Comparison of ENCODE assay signal across 14 mouse cellular contexts in the genomic region with DNA sequence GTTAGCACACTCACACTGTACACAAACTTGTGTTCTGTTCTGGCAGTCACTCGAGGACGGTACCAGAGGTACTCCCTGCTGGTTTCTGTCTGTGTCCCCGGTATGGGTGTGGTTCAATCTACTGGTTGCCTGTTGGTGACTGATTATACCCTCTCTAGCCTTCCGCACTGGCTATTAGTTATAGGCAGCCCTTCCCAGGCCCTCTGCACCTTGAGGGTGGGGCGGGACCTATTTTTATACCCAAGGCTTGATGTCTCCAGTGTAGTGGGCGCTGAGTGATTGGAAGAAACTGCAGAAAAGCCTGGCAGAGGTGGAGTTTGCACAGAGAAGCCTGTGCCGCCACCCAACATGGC. TPM values are rescaled to one million over a fixed set of nuclear protein-coding genes. Genes with fewer than 3 reads are reported as not detected.
DNase-seq lines count a peak whose midpoint lies in the region; ATAC-seq and TF ChIP-seq lines count a peak whose summit lies in the region.
"Had no signal": no experiment of that assay in that cellular context is flagged by ENCODE, and none has a peak within 500 bp of the region (broad histone marks: within the 10 kb centered on the region; RNA-seq: fewer than 3 reads in every experiment).

No protein-coding gene starts in this region.

- ATAC-seq in intestine, embryonic 15.5 days = peak; percentile 69; the same call in 1 of the 2 replicates
- ATAC-seq in megakaryocyte-erythroid progenitor cell, adult 5-6 weeks (replicated peaks; ENCODE audit: low FRiP score, low TSS enrichment, poor library complexity, severe bottlenecking) = peak; percentile 85
- ATAC-seq: hindbrain, postnatal 0 days had no signal

- peak; percentile 90 for DNase-seq in heart, embryonic 10.5 days (ENCODE audit: low spot score)
- DNase-seq in heart, postnatal 25 days (ENCODE audit: low spot score) = no peak
- no peak for DNase-seq in neural tube, embryonic 10.5 days (ENCODE audit: extremely low spot score, low spot score)
- DNase-seq in lung, postnatal 4 days = no peak
- DNase-seq in ovary, postnatal 36 days (ENCODE audit: low spot score) = no peak
- DNase-seq: B cell, adult 2 months; cerebellum, adult 11 months; gastrocnemius, postnatal 14 days; lung, postnatal 10 days had no signal

- peak overlapping the region; percentile 57; the same call in 1 of the 2 replicates for H3K27ac ChIP-seq in heart, embryonic 10.5 days
- peak overlapping the region; percentile 60 for H3K27ac ChIP-seq in bone marrow, adult 2 months (ENCODE audit: control insufficient read depth, insufficient read depth, low read depth, low read length, poor library complexity)
- H3K27ac ChIP-seq in intestine, embryonic 15.5 days = no peak overlapping the region
- H3K27ac ChIP-seq: forebrain, embryonic 12.5 days; hindbrain, postnatal 0 days had no signal

- 39% methylated on average over 7 of the region's 7 CpGs for WGBS in heart, embryonic 10.5 days
- WGBS in bone marrow, adult 2 months = 58% methylated on average over 7 of the region's 7 CpGs
- WGBS in intestine, embryonic 15.5 days = 85% methylated on average over 7 of the region's 7 CpGs

- H3K4me2 ChIP-seq in intestine, embryonic 15.5 days (replicated peaks) = no peak overlapping the region
- H3K4me2 ChIP-seq: forebrain, embryonic 12.5 days had no signal

- H3K9me3 ChIP-seq in heart, embryonic 10.5 days = no peaks in the 10 kb centered on the region
- H3K9me3 ChIP-seq in intestine, embryonic 15.5 days = no peaks in the 10 kb centered on the region
- H3K9me3 ChIP-seq: forebrain, embryonic 12.5 days had no signal

- H3K27me3 ChIP-seq in heart, embryonic 10.5 days (ENCODE audit: insufficient read depth, poor library complexity, severe bottlenecking) = no peaks in the 10 kb centered on the region
- H3K27me3 ChIP-seq in intestine, embryonic 15.5 days (replicated peaks) = no peaks in the 10 kb centered on the region
- H3K27me3 ChIP-seq: forebrain, embryonic 12.5 days had no signal

- H3K4me3 ChIP-seq in heart, embryonic 10.5 days = 0 out of 2 replicates have a peak overlapping the region, but pooled peaks have one; percentile 15
- no peak overlapping the region for H3K4me3 ChIP-seq in bone marrow, adult 2 months (replicated peaks; ENCODE audit: control insufficient read depth, low read depth, low read length)
- no peak overlapping the region for H3K4me3 ChIP-seq in intestine, embryonic 15.5 days (replicated peaks)
- H3K4me3 ChIP-seq: forebrain, embryonic 12.5 days had no signal

- H3K4me1 ChIP-seq in heart, embryonic 10.5 days = peaks cover 76% of the 10 kb centered on the region
- H3K4me1 ChIP-seq in bone marrow, adult 2 months (ENCODE audit: control insufficient read depth, insufficient read depth, low read length) = peaks cover 11% of the 10 kb centered on the region
- H3K4me1 ChIP-seq in intestine, embryonic 15.5 days (replicated peaks) = no peaks in the 10 kb centered on the region

- no peak overlapping the region for H3K9ac ChIP-seq in intestine, embryonic 15.5 days
- H3K9ac ChIP-seq: forebrain, embryonic 12.5 days had no signal

- peaks cover 10% of the 10 kb centered on the region; the same call in 1 of the 2 replicates for H3K36me3 ChIP-seq in heart, embryonic 10.5 days
- no peaks in the 10 kb centered on the region for H3K36me3 ChIP-seq in intestine, embryonic 15.5 days

- TF ChIP-seq CTCF in bone marrow, adult 2 months (IDR thresholded peaks at IDR 0.05; ENCODE audit: control insufficient read depth, insufficient read depth, low read length) = no peak

- intact Hi-C loops in heart, postnatal 25 days (cut with DNase I) = no loop called here

- no peak for TF ChIP-seq POLR2A in bone marrow, adult 2 months (IDR thresholded peaks at IDR 0.05; ENCODE audit: borderline replicate concordance, control insufficient read depth, low read depth, low read length)

RNA-seq across cellular contexts. Expression of gene Gramd4, which starts 47.8 kb away (rescaled TPM):
- 9.6 and 11.6 TPM in 2 replicates for polyA plus RNA-seq in heart, embryonic 10.5 days (2016; fragmentation: Nextera tagmentation; extraction: Ambion mirVana)
- 10 to 100 TPM; 30.4 to 34.7 TPM for total RNA-seq in heart, postnatal 25 days (2021)
- 14.1 and 20.7 TPM in 2 replicates for polyA plus RNA-seq in bone marrow, adult 2 months (2011; ENCODE audit: insufficient read depth, insufficient read length, low replicate concordance, missing spikeins)
- polyA plus RNA-seq in intestine, embryonic 15.5 days (2015; fragmentation: Nextera tagmentation; extraction: Ambion mirVana) = 12.4 and 13.6 TPM in 2 replicates
- total RNA-seq in megakaryocyte-erythroid progenitor cell, adult 5-6 weeks (2014; fragmentation: Nextera tagmentation) = 24.9 and 41.8 TPM in 2 replicates
- 35.8 and 52.4 TPM in 2 replicates for total RNA-seq in megakaryocyte-erythroid progenitor cell, adult 5-6 weeks (2017)
